Mouse (Mus musculus) frontal cortex, adult (tissue): ENCODE results near the gene Xpo6.

Experiments
- ATAC-seq: cut with Nextera tagmentation; 2 replicates; pipeline ENCODE4 v1.9.2; 2017; ENCODE audit warnings: mild to moderate bottlenecking, moderate library complexity, mixed read lengths; ENCODE audit not compliant: low TSS enrichment

Gene Xpo6

DNA sequence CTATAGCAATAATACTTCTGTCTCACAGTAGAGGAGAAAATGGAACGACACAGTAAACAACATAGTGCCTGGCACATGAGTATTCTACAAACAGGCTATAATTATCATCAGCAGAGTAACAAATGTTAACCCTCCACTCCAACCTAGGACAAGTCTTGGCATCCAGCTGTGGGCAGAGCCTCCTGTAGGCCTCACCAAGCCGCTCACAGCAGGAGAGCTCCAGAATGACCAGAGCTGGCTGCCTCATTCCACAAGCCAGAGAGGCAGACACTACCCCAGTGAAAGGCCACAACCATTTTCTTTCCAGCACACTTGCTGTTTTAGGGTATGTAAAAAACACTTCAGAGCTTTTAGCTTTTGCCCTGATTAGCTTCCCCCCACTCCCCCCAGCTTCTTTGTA, 72.6 kb downstream of the Xpo6 start:
- ATAC-seq = no peak

DNA sequence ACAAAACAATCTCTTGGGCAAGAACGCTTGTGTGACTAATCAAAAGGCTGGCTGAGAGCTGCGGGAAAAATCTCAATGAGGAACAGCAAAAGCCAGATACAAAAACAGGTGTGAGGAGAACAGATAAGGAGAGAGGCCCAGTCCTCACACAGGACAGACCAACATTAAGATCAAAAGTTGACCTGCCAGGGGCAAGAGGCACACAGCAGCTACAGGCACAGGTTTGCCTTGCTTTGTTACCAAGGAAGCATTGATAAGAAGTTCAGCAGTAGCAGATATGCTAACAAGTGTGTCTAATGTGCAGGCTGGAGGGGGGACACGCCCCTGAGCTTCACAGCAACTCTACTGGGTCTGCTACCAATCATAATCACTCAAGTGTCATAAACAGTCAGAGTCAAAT, 73.8 kb downstream of the Xpo6 start:
- ATAC-seq = no peak

DNA sequence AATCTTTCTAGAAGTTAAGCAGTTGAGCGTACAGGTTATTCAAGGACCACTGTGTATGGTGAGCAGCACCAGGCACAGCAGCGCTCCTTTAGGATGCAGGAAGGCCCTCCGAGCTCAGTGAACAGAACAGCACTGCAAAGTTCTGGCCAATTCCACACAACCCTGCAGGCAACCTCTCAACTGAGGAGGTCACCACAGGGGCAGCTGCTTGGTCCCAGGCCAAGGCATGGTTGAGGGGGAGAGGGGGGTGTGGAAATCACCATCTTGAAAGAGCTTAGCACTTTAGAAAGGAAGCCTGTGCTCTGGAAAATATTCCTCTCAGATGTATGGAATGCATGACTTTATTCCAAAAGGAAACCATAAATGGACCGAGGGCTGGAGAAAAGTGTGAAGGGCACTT, 78.8 kb downstream of the Xpo6 start:
- no peak for ATAC-seq

DNA sequence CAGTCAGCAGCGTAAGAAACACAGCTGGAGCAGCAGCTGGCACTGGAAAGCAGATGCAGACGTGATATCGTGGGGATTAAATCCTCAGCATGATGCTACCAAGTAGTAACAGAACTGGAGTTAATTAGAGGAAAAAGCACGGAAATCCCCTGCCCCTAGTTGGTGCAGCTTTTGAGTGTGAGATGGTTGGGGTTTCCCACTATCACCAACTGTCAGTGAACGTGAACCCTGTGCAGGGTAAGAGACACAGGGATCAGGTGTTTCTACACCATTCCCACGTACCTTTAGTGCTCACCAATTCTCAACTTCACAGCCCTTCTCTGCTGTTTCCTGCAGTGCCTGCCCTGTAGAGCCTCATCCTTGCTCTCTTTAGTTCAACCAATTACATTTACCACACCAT, 80.5 kb downstream of the Xpo6 start:
- ATAC-seq = no peak

DNA sequence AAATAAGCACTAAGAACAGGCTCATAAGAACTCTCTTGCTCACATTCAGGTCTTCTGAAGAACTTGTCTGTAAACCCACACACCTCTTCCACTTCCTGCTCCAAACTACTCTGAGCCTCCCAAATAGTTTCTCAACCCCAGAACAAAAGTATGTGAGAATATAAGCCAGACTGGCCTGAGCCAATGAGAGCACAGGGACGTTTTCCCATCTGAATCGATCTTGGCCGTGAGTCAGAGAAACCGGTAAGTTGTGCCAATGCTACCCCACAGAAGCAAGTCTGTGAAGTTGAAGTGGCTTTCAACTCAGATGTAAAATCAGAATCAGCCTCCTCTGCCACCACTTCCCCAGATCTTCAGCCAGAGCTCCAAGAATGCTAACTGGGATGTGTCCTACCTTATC, 87.0 kb downstream of the Xpo6 start:
- ATAC-seq = peak; percentile 36; the same call in 1 of the 2 replicates

DNA sequence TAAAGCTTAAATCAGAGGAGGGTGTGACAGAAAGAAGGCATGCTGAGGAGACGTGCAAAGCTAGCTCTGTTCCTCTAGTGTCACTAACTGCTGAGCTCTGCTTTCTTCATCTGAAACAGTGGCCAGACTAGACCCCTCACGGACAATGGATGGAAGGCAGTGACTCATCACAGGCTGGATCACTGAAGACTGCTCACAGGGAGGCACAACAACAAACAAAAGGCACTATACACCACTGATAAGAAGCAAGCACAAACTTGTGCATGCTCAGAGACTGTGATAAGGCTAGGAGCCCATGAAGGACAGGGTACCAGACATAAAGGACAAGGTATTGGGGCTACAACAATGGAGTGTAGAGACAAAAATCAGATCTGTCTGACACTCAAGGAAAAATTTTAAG, 89.1 kb downstream of the Xpo6 start:
- ATAC-seq = no peak

DNA sequence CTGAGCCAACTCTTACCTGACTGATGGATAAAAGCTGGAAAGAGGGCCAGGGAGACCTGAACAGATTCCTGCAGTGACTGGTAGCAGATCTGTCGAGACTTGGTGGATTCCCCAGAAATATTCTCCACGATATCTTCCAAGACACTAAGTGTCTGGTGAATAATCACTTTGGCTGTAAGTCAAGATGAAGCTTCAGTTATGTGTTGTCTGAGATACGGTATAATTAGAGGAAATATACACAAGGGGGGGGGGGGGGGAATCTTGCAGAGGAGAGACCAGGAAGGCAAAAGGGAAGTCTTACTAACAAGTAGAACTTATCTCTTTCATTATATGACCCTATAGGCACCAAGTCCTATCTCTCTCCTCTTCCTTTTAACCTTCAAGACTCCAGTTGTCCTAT, 90.4 kb downstream of the Xpo6 start:
- no peak for ATAC-seq

DNA sequence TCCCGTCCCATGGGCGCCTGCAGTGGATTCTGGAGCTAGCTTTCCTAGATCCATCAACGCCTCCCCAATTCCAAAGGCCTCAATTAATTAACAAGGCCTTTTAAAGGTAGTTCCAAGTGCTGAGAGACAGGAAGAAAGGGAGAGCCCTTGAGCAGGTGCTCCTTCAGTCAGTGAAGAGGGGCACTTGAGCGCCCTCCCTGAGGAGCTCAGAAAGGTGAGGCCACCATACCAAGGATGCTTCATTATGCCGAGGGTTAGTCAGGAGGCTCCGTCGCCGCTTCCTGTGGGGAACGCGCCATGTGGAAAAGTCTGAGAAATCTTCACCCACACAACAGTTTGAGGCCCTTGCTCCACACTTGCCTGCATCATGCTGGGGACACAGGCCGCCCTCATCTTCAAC, 99.9 kb downstream of the Xpo6 start:
- ATAC-seq = peak; percentile 33; the same call in 1 of the 2 replicates

DNA sequence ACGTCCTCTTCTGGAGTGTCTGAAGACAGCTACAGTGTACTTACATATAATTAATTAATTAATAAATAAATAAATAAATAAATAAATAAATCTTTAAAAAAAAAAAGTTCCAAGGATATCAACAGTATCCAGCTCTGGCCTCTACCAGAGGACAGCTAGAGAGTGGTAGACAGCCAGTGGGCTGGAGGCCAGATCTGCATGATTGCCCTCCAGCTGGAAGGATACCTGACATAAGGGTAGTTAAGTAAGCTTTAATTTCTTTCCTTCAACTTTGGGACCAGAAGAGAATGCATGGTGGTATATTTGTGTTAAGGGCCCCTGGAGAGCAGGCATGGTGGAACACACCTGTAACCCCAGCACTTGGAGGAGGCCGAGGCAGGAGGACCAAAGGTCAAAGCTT, 100.5 kb downstream of the Xpo6 start:
- ATAC-seq = no peak

DNA sequence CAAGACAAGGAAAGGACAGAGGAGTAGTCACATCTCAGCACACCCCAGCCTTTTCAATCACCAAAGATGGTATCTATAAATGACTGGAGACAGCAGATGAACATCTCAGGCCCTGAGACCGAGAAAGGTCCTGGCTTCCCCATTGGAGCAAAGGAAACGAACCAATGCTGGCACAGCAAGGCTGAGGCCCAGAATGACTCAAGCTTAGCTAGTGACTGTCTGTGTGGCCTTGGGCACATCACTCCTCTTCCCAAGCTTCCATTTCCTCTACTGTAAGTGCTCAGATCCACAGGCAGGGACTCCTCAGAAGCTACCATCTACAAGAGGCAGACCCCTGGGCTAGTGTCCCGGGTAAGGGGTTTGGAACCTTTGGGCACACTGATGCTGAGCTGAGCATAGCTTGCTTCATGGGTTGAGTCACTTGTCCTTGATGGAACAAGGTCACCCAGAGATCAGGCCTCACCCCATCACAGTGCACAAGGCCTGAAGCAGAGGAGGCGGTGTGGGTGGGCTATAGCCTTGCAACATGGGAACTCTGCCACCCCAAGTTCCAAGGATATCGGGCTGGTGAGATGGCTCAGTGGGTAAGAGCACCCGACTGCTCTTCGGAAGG, 101.0 kb downstream of the Xpo6 start:
- ATAC-seq = no peak

DNA sequence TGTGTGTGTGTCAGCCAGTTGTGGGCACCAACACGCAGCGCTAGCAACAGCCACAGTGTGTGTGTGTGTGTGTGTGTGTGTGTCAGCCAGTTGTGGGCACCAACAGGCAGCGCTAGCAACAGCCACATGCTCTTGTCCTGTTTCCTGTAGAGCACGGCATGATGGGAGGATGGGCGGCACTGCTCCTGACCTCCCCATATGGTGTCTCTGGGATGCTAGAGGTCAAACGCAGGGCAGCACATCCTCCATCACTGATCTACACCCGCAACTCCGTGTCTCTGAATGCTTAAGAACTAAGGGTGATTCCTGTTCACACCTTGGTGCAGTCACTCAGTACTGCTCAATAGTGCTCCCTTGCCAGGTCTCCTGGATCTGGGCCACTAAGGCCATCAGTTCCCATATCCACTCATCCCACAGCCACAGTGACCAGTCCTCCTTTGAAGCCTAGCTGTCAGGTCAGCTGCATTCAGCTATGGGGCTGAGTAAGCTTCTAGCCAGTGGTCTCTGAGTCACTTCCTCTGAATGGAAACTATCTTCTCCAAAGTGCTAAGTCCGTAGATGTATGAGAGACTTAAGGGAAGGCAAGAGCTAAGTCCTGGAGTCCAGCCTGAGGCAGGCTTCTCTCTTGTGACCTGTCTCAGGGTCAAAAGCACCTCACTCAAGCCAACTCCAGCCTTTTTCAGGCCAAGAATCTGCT, 102.9 kb downstream of the Xpo6 start:
- ATAC-seq = no peak

DNA sequence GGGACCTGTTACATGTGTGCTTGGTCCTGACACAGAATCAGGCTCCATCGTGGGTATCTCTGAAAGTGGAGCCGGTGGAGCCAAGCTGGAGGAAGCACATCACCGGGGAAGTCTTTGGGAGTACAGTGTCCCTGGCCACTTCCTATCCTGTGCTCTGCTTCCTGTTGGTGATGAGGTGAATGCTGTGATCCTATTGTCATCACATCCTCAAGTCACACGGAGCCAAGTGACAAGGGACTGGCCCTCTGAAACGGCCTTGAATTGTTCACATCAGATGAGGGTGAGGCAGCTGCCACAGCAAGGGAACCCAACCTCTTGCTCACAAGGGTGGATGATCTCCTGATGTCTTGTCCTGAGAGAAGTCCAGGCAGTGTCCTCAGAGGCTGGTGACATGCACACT, 103.7 kb downstream of the Xpo6 start:
- ATAC-seq = no peak

DNA sequence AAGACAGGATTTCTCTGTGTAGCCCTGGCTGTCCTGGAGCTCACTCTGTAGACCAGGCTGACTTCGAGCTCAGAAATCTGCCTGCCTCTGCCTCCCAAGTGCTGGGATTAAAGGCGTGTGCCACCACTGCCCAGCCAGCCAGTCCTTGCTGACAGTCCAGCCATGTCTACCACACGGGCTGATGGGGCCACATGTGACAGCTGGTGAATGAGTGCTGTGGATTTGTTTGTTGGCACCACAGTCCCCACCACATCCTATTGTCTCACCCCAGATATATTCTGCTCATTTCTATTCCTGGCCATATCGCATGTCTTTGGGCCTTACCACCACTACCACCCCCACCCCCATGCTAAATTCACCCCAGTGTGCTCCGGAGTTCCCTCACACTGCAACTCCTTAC, 105.6 kb downstream of the Xpo6 start:
- no peak for ATAC-seq

DNA sequence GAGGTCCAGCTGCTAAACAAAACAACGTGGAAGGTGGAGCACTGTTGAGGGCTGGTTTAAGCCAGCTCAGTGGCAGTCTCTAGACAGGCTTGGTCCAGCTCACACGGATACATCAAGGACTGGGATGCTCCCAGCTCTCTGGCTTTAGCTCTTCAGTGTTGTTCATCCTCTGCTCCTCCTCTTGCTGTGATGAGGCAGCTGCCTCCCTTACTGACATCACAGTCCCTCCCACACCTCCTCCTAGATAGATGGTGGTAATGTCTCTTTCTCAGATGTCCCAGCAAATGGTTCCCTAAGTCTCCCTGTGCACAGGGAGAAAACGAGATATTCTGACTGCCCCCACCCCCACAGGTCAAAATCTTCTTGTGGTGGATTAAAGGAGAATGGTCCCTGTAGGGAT, 107.1 kb downstream of the Xpo6 start:
- ATAC-seq = peak; percentile 66

DNA sequence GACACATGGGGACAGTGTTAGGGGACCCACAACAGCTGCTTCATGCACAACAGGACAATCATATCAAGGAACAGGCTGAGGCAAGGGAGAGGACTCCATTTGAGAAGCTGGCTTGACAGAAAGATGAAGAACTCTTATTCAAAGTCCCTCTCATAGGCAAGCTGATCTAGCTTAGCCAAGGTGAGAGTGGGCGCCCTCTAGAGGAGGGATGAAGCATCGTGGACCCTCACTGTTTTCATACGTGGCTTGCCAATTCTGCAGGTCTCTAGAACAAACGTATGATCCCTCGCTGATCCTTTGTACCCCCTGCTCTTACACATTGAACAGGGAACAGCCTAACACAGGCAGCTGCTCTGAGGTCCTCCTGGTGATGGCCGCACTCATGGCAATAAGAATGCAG, 110.5 kb downstream of the Xpo6 start:
- ATAC-seq = peak; percentile 45

DNA sequence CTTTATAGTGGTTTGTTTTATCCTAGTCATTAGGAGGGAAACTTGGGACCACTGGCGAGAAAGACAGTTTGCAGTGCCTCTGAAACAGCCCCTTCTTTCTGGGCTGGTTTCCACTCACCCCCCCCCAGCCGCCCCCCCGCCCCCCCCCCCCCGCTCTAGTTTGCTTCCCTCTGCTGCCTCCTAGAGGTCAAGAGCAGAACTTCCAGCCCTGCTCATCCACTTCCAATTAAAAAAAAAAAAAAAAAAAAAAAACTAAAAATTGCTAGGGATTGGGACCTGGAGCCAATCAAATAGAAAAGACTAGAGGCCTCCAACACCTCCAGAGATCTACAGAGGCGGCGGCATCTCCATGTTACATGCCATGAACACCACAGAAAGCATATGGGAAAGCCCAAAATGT, 112.1 kb downstream of the Xpo6 start:
- no peak for ATAC-seq

DNA sequence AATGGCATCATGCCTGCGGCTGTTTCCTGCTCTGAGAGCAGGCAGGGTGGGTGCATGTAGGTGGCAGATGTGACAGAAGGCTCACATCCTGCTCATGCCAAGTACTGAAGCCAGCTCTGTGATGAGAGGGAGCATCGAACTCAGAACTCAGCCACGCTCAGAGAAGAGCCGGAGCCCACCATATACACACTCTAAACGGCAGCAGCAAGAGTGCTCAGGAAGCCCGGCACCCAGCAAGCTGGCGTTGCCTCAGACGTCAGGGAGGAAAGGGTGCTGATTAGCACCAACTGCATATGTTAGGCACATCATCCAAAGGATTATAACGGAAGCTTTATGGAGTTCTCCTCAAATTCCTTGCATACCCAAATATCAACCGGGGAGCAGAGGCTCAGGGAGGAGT, 112.7 kb downstream of the Xpo6 start:
- ATAC-seq = no peak

DNA sequence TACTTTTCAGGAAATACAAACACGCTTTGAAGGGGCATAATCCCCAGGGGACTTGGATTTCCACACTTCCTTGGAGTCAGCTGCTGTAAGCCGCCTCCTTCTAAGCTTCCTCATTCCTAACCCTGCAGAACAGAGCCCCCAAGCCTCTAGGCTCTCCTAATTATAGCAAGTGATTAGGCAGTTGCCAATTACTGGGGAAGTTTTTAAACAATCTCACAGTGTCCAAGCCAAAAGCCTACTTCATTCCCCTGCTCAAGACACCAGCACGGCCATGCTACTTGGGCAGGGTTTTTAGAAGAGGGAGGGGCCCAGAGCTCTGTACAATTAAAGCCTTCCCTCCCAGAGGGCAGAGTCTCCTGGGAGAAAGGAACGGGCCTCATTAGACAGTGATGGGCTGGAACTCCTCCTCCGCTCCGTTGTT, 114.0 kb downstream of the Xpo6 start:
- no peak for ATAC-seq

DNA sequence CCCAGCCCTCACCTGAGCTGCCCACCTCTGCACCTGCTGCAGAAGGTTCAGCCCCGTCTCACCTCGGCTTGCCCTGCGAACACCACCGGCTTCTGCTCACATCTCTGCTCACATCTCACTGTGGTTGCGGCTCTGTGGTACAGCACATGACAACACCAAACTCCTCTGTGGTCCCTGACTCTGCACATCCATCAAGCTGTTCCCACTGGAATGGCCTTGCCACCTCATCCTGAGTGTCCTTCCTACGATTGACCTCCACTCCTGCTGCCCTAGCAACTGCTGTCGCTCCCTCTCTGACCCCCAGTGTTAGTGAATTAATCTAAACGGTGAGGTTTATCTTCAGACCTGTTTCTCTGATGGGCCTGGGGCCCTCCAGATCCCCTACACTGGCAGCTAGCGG, 115.1 kb downstream of the Xpo6 start:
- ATAC-seq = no peak

DNA sequence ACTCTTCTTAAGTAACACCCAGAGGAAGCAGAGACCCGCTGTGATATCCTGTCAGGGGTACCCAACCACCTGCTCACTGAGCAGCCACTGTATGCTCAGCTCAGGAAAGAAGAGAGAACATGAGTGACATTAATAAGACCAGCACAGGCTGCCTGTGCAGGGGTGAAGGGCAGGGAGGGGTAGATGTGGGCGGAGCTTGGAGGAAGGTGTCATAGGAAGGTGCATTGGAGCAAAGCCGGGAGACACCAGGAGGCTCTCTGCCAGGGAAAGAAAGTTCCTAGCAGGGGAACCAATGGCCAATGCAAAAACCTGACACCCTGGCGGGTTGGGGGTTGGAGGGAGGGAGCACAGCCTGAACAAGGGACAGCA, 116.3 kb downstream of the Xpo6 start:
- no peak for ATAC-seq

DNA sequence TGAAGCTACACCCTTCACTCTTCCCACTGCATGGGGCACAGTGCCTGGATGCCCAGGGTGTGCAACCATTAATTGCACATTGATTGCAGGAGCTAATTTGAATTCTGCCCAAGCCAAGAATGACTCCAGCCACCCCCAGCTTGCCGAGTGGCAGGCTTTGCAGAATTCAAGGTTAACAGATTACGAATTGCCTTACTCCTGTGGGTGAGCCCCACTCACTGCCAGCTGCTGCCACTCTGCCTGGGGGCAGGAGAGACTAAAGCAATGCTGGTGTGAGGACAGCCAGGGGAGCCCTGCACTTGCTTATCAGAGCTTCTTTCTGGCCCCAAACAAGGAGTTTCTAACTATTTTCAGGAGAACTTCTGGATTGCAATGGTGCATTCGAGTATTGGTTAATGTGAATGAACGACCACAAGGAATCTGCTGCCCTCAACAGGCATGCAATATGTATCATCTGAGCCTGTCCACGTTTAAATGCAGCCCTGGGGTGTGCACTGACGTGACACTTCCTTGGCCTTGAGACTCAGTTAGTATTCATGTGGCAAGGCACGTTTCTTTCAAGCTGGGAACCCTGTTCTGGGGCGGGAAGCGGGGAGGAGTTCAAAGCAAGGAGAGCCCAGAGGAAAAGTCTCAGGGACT, 116.8 kb downstream of the Xpo6 start:
- ATAC-seq = 0 out of 2 replicates have a peak, but pooled peaks have one; percentile 16

DNA sequence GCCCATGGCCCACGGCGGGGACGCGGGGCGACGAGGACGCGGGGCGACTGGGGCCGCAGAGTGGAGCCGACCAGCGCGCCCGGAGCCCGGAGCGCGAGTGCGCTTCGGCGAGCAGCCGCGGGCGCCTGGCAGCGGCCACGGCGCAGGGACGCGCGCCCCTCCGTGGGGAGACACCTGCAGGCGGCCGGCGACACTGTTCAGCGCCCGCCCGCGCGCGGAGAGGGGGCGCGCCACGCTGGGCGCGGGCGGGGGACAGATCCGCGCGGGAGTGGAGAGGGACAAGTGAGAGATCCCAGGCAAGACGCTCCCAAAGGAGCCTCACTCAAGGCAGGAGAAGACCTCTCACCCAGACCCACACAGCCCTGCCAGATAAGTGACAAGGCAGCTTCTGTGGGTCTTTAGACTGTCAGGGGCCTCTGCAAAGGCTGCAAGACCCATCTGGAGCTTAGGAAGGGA, 118.0 kb downstream of the Xpo6 start, which contains the start of gene Gsg1l:
Gsg1l (minus strand) TSS at position 126 of the 456 bp plus-strand sequence.
- ATAC-seq = peak; percentile 28; the same call in 1 of the 2 replicates

DNA sequence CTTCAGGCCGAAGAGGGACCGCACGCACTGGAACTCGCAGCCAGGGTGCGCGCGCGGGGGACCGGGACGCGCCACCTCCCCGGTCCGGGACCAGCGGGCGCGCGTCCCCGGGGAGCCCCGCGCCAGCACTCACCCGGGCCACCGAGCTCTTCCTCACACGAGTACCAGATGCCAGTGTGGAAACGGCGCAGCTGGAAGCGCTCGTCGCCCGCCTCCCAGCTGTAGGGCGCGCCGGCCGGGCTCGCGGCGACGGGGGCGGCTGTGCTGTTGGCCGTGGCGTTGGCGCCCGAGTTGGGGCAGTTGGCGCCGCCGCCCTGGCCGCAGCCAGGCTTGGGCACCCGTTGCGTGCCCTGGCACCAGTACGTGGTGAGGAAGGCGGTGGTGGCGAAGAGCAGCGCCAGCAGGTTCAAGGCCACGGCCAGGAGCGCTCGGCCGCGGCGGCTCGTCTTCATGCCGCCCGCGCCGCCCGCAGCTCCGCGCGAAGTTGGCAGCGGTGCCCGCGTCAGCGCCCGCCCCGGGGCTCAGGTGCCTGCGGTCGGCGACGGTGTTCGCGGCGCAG, 118.5 kb downstream of the Xpo6 start:
- peak; percentile 11; the same call in 1 of the 2 replicates for ATAC-seq
